Mouse (Mus musculus) MEL (cell line): ENCODE data around the gene Col20a1.

Experiments used
- CTCF ChIP-seq, 3 experiments: IDR thresholded peaks in 2 of 3; conservative IDR thresholded peaks in 1 of 3; 2 replicates each; pipeline ENCODE4 v1.5.1; 2011 to 2012; ENCODE audit warnings: low read length in 3 of 3, low read depth in 2 of 3, mild to moderate bottlenecking in 2 of 3, improper control_type of control experiment in 1 of 3, inconsistent platforms in 1 of 3, mixed read lengths in 1 of 3, moderate library complexity in 1 of 3; ENCODE audit not compliant: control insufficient read depth in 1 of 3, insufficient read depth in 1 of 3, poor library complexity in 1 of 3, severe bottlenecking in 1 of 3
- GATA1 ChIP-seq: IDR thresholded peaks from 2 replicates; pipeline ENCODE4 v1.6.1; 2011; ENCODE audit warnings: low read depth, low read length, improper control_type of control experiment
- POLR2A ChIP-seq, 2 experiments: IDR thresholded peaks; 2 replicates each; pipeline ENCODE4 v1.6.1; 2011 to 2012; ENCODE audit warnings: low read length in 2 of 2, mild to moderate bottlenecking in 2 of 2, control low read depth in 1 of 2, improper control_type of control experiment in 1 of 2, low read depth in 1 of 2, moderate library complexity in 1 of 2; ENCODE audit not compliant: control insufficient read depth in 1 of 2, insufficient read depth in 1 of 2, poor library complexity in 1 of 2
- POLR2AphosphoS2 ChIP-seq: IDR thresholded peaks from 2 replicates; pipeline ENCODE4 v1.6.1; 2011; ENCODE audit warnings: low read length, improper control_type of control experiment
- RAD21 ChIP-seq: IDR thresholded peaks from 2 replicates; pipeline ENCODE4 v1.6.1; 2011; ENCODE audit warnings: mild to moderate bottlenecking, low read depth, low read length, improper control_type of control experiment
- ZKSCAN1 ChIP-seq: IDR thresholded peaks from 2 replicates; pipeline ENCODE4 v1.6.1; 2012; ENCODE audit warnings: low read depth, mild to moderate bottlenecking, inconsistent platforms, low read length, improper control_type of control experiment, moderate library complexity

DNA sequence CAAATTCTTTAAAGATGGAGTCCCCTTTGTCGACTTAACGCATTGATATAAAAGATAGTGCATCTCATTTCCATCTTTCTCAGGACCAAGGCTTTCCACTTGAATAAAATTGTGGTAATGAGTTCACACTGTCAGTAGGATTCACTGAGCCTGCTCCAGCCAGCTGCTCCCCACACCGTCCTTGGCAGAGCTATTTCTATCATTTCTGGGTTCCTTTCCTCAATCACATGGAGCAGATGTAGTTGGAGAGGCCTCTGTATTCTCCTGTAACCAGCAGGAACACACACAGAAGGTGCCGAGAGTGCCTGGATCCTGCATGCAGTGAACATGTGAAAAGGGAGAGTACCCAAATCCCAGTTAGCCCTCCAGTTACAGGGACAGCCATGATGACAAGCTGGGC lies 4.0 kb downstream of the Col20a1 start:
- TF ChIP-seq POLR2A (IDR thresholded peaks at IDR 0.05; ENCODE audit: control insufficient read depth in 1 of 2, insufficient read depth in 1 of 2, low read depth in 1 of 2, low read length in 2 of 2, poor library complexity in 1 of 2) (no peak), ZKSCAN1 (no peak), RAD21 (no peak), GATA1 (no peak), CTCF (IDR thresholded peaks at IDR 0.05 in 2 of 3, conservative IDR thresholded peaks at IDR 0.05 in 1 of 3; ENCODE audit: control insufficient read depth in 1 of 3, insufficient read depth in 1 of 3, low read depth in 2 of 3, low read length in 3 of 3, poor library complexity in 1 of 3, severe bottlenecking in 1 of 3) (no peak), POLR2AphosphoS2 (no peak)
